Mouse (Mus musculus): ENCODE data around the gene Olfr943.

Olfr943 gene

DNA sequence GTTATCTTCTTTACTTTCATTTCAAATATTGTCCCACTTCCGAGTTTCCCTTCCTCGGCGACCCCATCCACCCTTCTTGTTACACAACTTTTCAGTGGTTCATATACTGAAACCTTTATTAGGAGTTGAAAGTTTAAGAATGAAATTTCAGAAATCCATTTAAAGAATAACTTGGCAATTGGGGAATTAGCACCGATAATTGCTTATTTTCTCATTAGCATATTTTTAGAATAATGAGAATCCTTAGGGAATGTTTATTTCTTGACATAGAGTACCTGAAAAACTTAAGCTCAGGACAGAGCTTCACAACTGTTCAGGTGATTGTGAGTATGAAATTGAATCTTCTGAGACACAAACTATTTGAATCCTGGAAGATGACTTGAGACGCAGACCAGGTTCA, at the start of gene Olfr943:
Gene Olfr943, plus strand, starts transcription at position 301 of the 400 bp plus-strand sequence.
- no peak for DNase-seq (ENCODE audit: low read depth, low spot score)

DNA sequence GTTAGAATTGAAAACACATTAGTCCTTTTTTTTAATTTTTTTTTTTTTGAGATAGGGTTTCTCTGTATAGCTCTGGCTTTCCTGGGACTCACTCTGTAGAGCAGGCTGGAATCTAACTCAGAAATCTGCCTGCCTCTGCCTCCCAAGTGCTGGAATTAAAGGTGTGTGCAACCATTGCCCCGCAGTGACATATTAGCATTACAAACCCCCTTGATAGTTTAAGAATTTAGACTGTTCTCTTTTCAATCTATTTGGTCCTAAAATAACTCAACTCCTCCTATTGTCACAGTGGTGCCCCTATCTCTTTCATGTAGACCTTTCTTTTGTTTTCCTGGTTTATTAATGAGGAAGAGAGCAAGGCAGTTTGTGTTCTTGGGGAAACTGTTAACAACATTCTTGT, 38.8 kb upstream of the Olfr943 start:
- DNase-seq (ENCODE audit: low read depth, low spot score): no peak

DNA sequence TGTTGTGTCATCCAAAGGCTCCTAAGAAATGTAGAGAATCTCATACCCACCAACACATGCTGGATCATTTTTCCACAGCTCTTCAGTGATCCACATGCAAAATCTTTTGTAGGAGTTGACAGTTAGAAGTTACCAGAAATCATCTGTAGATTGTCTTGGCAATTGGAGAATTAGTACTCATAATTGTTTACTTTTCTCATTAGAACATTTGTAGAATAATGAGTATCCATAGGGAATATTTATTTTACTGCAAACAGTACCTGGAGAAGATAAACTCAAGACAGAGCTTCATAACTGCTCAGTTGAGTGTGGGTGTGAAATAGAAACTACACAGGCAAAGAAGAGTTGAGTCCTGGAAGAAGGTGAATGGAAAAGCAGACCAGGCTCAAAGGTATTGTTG, 38.3 kb upstream of the Olfr943 start, which contains the start of gene Olfr27:
Gene Olfr27, plus strand, starts transcription at position 301 of the 400 bp plus-strand sequence.
- DNase-seq (ENCODE audit: low read depth, low spot score): no peak

DNA sequence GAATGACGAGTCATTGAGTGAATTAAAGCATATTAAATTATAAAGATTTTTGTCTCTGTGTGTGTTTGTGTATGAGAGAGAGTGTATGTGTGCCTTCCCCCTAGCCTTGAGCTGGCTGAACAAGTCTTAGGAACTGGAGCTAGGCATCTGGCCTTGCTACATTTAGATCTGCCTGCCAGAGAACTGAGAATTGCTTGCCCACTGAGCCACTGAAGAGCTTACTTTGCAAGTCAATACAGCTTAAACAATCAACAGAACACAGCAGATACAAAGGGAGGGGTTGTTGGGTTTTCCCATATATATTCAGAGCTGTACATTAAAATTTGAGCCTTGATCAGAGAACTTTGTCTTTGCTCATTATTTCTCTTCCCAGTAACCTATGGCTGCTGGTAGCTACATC, 13.7 kb upstream of the Olfr943 start:
- DNase-seq (ENCODE audit: low read depth, low spot score): no peak

- no peak for DNase-seq (ENCODE audit: low read depth, low spot score)
These were observed 35.5 kb downstream of the Olfr943 start, which contains the start of gene Olfr944 for GRCm38 (mm10) chr9:39201620-39202019. Gene Olfr944 (plus strand): TSS chr9:39201920.

All from WW6 (cell line).